Mouse (Mus musculus) heart, adult 10 weeks (tissue): Measurements from ENCODE around the gene Rhox4g. TPM values are rescaled to one million over a fixed set of nuclear protein-coding genes. Genes with fewer than 3 reads are reported as not detected.

ENCODE experiments used
- polyA plus RNA-seq: library from polyadenylated mRNA; stranded (reverse); fragments of 350-450 nt; fragmentation: Illumina TruSeq; extraction: RNeasy Lipid Tissue Mini Kit (QIAGEN cat#74804); gene quantifications from one replicate; pipeline ENCODE4 v1.2.3, GENCODE M21; 2014; ENCODE audit warnings: low read depth, low replicate concordance

The Rhox4g gene
- polyA plus RNA-seq: not detected

DNA sequence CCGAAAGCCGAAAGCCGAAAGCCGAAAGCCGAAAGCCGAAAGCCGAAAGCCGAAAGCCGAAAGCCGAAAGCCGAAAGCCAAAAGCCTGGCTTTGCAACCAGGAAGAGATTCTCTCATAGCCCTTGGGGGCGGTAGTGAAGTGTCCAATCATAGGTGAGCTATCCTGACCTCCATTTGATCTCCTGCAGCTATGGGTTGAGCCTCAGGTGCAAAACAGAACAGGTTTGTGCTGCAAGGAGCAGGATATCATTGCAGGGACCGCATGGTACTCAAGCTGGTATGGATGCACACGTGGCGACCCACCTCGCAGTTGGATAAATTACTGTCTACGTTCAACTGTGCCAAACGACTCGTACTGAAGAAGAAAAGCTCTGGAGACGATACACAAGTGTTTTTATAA, at the start of gene Rhox4g:
Rhox4g (minus strand) TSS at position 101 of the 400 bp plus-strand sequence.

DNA sequence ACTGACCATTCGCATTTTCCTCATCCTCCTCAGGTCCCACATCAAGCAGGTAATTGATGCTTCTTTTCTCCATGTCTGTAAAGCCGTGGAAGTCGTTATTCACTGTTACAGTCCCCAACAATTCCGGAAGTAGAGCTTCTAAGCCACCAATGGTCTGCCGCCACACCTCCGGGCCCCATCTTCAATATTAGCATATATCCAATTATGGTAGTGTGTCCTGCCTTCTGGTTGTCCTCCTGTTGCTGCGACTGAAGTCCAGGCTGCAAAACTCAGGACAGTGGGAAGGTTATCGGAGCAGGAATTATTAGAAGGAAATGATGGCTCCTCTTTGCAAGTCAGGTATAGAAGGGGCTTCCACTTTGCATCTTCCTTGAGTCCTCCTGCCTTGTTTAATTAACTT, 22.1 kb upstream of the Rhox4g start, which contains the start of gene Rhox2h:
Rhox2h (minus strand) TSS at position 101 of the 400 bp plus-strand sequence.

DNA sequence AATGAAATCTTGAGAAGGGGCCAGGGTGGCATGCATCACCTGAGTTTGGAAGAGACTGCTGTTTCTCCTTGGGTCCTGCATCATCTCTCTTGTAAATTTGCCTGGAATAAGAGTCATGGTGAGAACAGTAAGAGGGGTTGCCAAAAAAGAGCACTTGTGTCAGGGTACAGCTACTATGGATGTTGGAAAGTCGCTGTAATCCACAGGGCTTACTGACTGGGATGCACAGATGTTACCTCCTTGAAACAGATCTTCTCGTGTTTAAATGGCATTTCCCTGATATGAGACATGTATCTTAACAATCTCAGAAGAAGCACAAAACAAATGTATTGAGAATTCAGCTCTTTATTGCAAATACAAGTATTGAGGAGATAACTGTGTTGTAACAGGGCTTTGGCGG, 17.5 kb upstream of the Rhox4g start, which contains the start of gene Rhox3h:
Rhox3h (minus strand) TSS at position 101 of the 400 bp plus-strand sequence.

DNA sequence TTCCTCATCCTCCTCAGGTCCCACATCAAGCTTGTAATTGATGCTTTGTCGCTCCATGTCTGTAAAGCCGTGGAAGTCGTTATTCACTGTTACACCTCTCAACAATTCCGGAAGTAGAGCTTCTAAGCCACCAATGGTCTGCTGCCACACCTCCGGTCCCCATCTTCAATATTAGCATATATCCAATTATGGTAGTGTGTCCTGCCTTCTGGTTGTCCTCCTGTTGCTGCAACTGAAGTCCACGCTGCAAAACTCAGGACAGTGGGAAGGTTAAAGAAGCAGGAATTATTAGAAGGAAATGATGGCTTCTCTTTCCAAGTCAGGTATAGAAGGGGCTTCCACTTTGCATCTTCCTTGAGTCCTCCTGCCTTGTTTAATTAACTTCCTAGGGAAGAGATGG, 7.8 kb downstream of the Rhox4g start, which contains the start of gene Rhox2g:
Rhox2g (minus strand) TSS at position 101 of the 400 bp plus-strand sequence.

DNA sequence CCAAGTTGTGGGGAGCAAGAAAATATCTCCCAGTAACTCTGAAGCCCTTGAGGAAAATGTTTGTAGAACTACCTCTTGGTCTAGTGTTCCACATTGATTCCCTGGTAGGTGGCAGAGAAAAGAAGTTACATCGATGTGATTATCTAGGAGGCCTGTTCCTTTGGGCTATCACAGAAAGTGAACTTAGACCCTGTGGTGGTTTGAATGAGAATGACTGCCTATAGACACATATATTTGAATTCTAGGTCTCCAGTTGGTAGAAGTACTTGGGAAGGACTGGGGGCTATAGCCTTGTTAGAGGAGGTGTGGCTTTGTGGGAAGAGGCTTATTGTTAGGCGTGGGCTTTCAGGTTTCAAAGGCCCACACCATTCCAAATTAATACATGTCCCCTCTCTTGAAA, 22.6 kb downstream of the Rhox4g start, which contains the start of gene Rhox3g:
Rhox3g (minus strand) TSS at position 101 of the 400 bp plus-strand sequence.

DNA sequence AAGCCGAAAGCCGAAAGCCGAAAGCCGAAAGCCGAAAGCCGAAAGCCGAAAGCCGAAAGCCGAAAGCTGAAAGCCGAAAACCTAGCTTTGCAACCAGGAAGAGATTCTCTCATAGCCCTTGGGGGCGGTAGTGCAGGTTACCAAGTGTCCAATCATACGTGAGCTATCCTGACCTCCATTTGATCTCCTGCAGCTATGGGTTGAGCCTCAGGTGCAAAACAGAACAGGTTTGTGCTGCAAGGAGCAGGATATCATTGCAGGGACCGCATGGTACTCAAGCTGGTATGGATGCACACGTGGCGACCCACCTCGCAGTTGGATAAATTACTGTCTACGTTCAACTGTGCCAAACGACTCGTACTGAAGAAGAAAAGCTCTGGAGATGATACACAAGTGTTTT, 43.5 kb downstream of the Rhox4g start, which contains the start of gene Rhox4f:
Rhox4f (minus strand) TSS at position 101 of the 400 bp plus-strand sequence.

Other genes starting within 250 kb of the Rhox4g start
- not detected for gene Rhox2b, start 239.3 kb downstream of the Rhox4g start, polyA plus RNA-seq
- gene Rhox4b, start 218.8 kb downstream of the Rhox4g start, polyA plus RNA-seq: not detected
- not detected for gene Rhox2c, start 197.6 kb downstream of the Rhox4g start, polyA plus RNA-seq
- gene Rhox3c, start 192.7 kb downstream of the Rhox4g start, polyA plus RNA-seq: not detected
- not detected for gene Rhox4c, start 171.0 kb downstream of the Rhox4g start, polyA plus RNA-seq
- gene Rhox2d, start 157.9 kb downstream of the Rhox4g start, polyA plus RNA-seq: not detected
- not detected for gene Rhox4d, start 137.0 kb downstream of the Rhox4g start, polyA plus RNA-seq
- gene Rhox2e, start 120.9 kb downstream of the Rhox4g start, polyA plus RNA-seq: not detected
- gene Rhox3e, start 109.3 kb downstream of the Rhox4g start, polyA plus RNA-seq: not detected
- not detected for gene Rhox4e, start 93.9 kb downstream of the Rhox4g start, polyA plus RNA-seq
- not detected for gene Rhox2f, start 79.9 kb downstream of the Rhox4g start, polyA plus RNA-seq
- gene Rhox3f, start 70.3 kb downstream of the Rhox4g start, polyA plus RNA-seq: not detected
- gene Rhox4f, start 43.6 kb downstream of the Rhox4g start, polyA plus RNA-seq: not detected
- not detected for gene Rhox3g, start 22.7 kb downstream of the Rhox4g start, polyA plus RNA-seq
- not detected for gene Rhox2g, start 7.9 kb downstream of the Rhox4g start, polyA plus RNA-seq
- gene Rhox3h, start 17.4 kb upstream of the Rhox4g start, polyA plus RNA-seq: not detected
- not detected for gene Rhox2h, start 21.9 kb upstream of the Rhox4g start, polyA plus RNA-seq
- 1.8 TPM for gene Rhox5, start 153.5 kb upstream of the Rhox4g start, polyA plus RNA-seq
- gene Rhox6, start 175.6 kb upstream of the Rhox4g start, polyA plus RNA-seq: not detected
- gene Rhox7a, start 180.4 kb upstream of the Rhox4g start, polyA plus RNA-seq: not detected
- not detected for gene Rhox8, start 227.6 kb upstream of the Rhox4g start, polyA plus RNA-seq
- gene Rhox7b, start 245.9 kb upstream of the Rhox4g start, polyA plus RNA-seq: not detected